Mouse (Mus musculus) testis, postnatal 14 days (tissue): ENCODE results near the gene Prrx1.

Source experiments
- DNase-seq: peaks from one replicate; pipeline ENCODE4 v3.0.0; 2021; ENCODE audit warnings: low spot score

Prrx1 gene

GRCm38 (mm10) chr1:163313101-163313773 is at the start of gene Prrx1:
TSS of gene Prrx1 (minus strand) at chr1:163313710.
- no peak for DNase-seq

- DNase-seq, result no peak
Observed at GRCm38 (mm10) chr1:163362202-163362601, 48.7 kb upstream of the Prrx1 start.

GRCm38 (mm10) chr1:163361376-163361775 is 47.9 kb upstream of the Prrx1 start:
- no peak for DNase-seq

- DNase-seq, result no peak
Observed at GRCm38 (mm10) chr1:163360796-163361195, 47.3 kb upstream of the Prrx1 start.

- DNase-seq, result no peak
Observed at GRCm38 (mm10) chr1:163359521-163359920, 46.0 kb upstream of the Prrx1 start.

GRCm38 (mm10) chr1:163358165-163358564 is 44.7 kb upstream of the Prrx1 start:
- DNase-seq, result no peak

GRCm38 (mm10) chr1:163357733-163358132 is 44.2 kb upstream of the Prrx1 start:
- no peak for DNase-seq

- no peak for DNase-seq
Observed at GRCm38 (mm10) chr1:163356167-163356566, 42.7 kb upstream of the Prrx1 start.

- no peak for DNase-seq
Observed at GRCm38 (mm10) chr1:163355626-163356156, 42.2 kb upstream of the Prrx1 start.

GRCm38 (mm10) chr1:163350988-163351387 is 37.5 kb upstream of the Prrx1 start:
- no peak for DNase-seq

GRCm38 (mm10) chr1:163345541-163345940 is 32.0 kb upstream of the Prrx1 start:
- DNase-seq, result no peak

GRCm38 (mm10) chr1:163344931-163345330 is 31.4 kb upstream of the Prrx1 start:
- no peak for DNase-seq

- no peak for DNase-seq
Observed at GRCm38 (mm10) chr1:163339219-163339561, 25.7 kb upstream of the Prrx1 start.

- DNase-seq, result no peak
Observed at GRCm38 (mm10) chr1:163338525-163339218, 25.2 kb upstream of the Prrx1 start.

- no peak for DNase-seq
Observed at GRCm38 (mm10) chr1:163337821-163338220, 24.3 kb upstream of the Prrx1 start.

- no peak for DNase-seq
Observed at GRCm38 (mm10) chr1:163327279-163327678, 13.8 kb upstream of the Prrx1 start.

GRCm38 (mm10) chr1:163319669-163320571 is 6.4 kb upstream of the Prrx1 start:
- no peak for DNase-seq

GRCm38 (mm10) chr1:163316920-163317319 is 3.4 kb upstream of the Prrx1 start:
- no peak for DNase-seq

GRCm38 (mm10) chr1:163314829-163315301 is 1.4 kb upstream of the Prrx1 start:
- DNase-seq, result no peak

- no peak for DNase-seq
Observed at GRCm38 (mm10) chr1:163313921-163314725, 613 bp upstream of the Prrx1 start.
